Mouse (Mus musculus) mammary gland, adult 2 months (tissue): Measurements from ENCODE around the gene Ift20. TPM values are rescaled to one million over a fixed set of nuclear protein-coding genes. Genes with fewer than 3 reads are reported as not detected.

Experiments used
- polyA plus RNA-seq: library from polyadenylated mRNA; depleted of rRNA; stranded (reverse); fragments of >200 nt; gene quantifications from 2 replicates; pipeline ENCODE4 v1.2.3, GENCODE M21; 2012; ENCODE audit warnings: low replicate concordance; rRNA removed

Gene Ift20
- 44.7 and 54.9 TPM in 2 replicates for polyA plus RNA-seq

GRCm38 (mm10) chr11:78536080-78536689, at the start of gene Ift20, which contains the start of gene Tnfaip1:
TSS of gene Ift20 (plus strand) at chr11:78536361.
TSS of gene Tnfaip1 (minus strand) at chr11:78536332.

GRCm38 (mm10) chr11:78497544-78498522, 38.3 kb upstream of the Ift20 start, which contains the start of gene Sarm1:
TSS of gene Sarm1 (minus strand) at chr11:78497754.

GRCm38 (mm10) chr11:78499004-78499403, 37.2 kb upstream of the Ift20 start, which contains the start of gene Vtn:
TSS of gene Vtn (plus strand) at chr11:78499091.

GRCm38 (mm10) chr11:78502909-78503650, 33.1 kb upstream of the Ift20 start, which contains the start of gene Sebox:
TSS of gene Sebox (plus strand) at chr11:78503447.

GRCm38 (mm10) chr11:78512025-78512957, 23.9 kb upstream of the Ift20 start, which contains the start of the genes Tmem199 and Poldip2:
TSS of gene Tmem199 (minus strand) at chr11:78512172.
TSS of gene Poldip2 (plus strand) at chr11:78512193.

GRCm38 (mm10) chr11:78550168-78551058, 14.3 kb downstream of the Ift20 start, which contains the start of gene Tmem97:
TSS of gene Tmem97 (minus strand) at chr11:78550777.

Other genes with a start within 250 kb of the Ift20 start
- 0.10 and 0.50 TPM in 2 replicates for gene BC030499, start 245.5 kb upstream of the Ift20 start, polyA plus RNA-seq
- 1.6 and 2.6 TPM in 2 replicates for gene Spag5, start 234.8 kb upstream of the Ift20 start, polyA plus RNA-seq
- 18.0 and 27.1 TPM in 2 replicates for gene Aldoc, start 213.4 kb upstream of the Ift20 start, polyA plus RNA-seq
- 87.7 and 99.7 TPM in 2 replicates for gene Pigs, start 207.9 kb upstream of the Ift20 start, polyA plus RNA-seq
- 92.2 and 115 TPM in 2 replicates for gene Unc119, start 192.9 kb upstream of the Ift20 start, polyA plus RNA-seq
- gene Foxn1, start 149.8 kb upstream of the Ift20 start, polyA plus RNA-seq: 0.04 and 0.24 TPM in 2 replicates
- 0.45 and 0.98 TPM in 2 replicates for gene Slc13a2, start 114.1 kb upstream of the Ift20 start, polyA plus RNA-seq
- gene Slc46a1, start 70.7 kb upstream of the Ift20 start, polyA plus RNA-seq: 36.6 and 36.8 TPM in 2 replicates
- 1.1 and 1.2 TPM in 2 replicates for gene Sarm1, start 38.6 kb upstream of the Ift20 start, polyA plus RNA-seq
- gene Vtn, start 37.3 kb upstream of the Ift20 start, polyA plus RNA-seq: 32.4 and 41.2 TPM in 2 replicates
- gene Sebox, start 32.9 kb upstream of the Ift20 start, polyA plus RNA-seq: 0.14 TPM in 1 of 2 replicates, not detected in the other
- 9.3 and 14.5 TPM in 2 replicates for gene Tmem199, start 24.2 kb upstream of the Ift20 start, polyA plus RNA-seq
- gene Poldip2, start 24.2 kb upstream of the Ift20 start, polyA plus RNA-seq: 59.3 and 88.1 TPM in 2 replicates
- gene Tnfaip1, start within 50 bp of the Ift20 start, polyA plus RNA-seq: 30.2 and 44.7 TPM in 2 replicates
- gene Tmem97, start 14.4 kb downstream of the Ift20 start, polyA plus RNA-seq: 16.0 and 16.7 TPM in 2 replicates
- 14.5 and 23.6 TPM in 2 replicates for gene Nlk, start 161.0 kb downstream of the Ift20 start, polyA plus RNA-seq
- 42.8 and 60.6 TPM in 2 replicates for gene Ccnq, start 215.4 kb downstream of the Ift20 start, polyA plus RNA-seq